ENCODE assay signal across 10 mouse cellular contexts in the genomic region with DNA sequence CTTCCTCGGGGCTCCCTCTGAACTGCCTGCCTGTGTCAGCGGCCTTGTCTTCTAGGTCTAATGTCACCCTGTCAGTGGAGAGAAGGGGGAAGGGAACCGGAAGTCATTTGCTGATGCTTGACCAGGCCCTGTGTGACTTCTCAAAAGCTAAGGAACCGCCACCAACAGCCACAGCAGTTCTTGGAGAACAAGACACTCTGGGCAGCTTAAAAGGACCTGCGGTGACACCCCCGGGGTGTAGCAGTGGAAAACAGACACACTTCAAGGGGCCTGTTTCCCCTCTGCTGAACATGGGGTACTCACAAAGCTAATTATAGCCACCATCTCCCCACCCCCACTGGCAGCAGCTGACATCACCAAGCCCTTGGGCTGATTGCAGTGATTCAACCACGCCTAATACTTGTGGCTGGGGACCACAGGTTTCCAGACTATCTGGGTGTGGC. TPM values are rescaled to one million over a fixed set of nuclear protein-coding genes. Genes with fewer than 3 reads are reported as not detected.
A peak's percentile ranks its signal among the peaks of the same experiment; 100 is the strongest.
DNase-seq lines count a peak whose midpoint lies in the region; ATAC-seq and TF ChIP-seq lines count a peak whose summit lies in the region.
"Had no signal": no experiment of that assay in that cellular context is flagged by ENCODE, and none has a peak within 500 bp of the region (broad histone marks: within the 10 kb centered on the region; RNA-seq: fewer than 3 reads in every experiment).

No protein-coding gene starts in this region.

- no peaks in the 10 kb centered on the region for H3K27me3 ChIP-seq in splenic B cell, adult 2 months (ENCODE audit: control insufficient read depth, insufficient read depth, low read length, poor library complexity, severe bottlenecking)

- peak; percentile 86 for ATAC-seq in granulocyte monocyte progenitor cell, adult 5-6 weeks (replicated peaks; ENCODE audit: poor library complexity, severe bottlenecking)
- no peak for ATAC-seq in cerebellum, adult (ENCODE audit: insufficient number of reproducible peaks, low FRiP score, low TSS enrichment)

- intact Hi-C loops in gastrocnemius, adult 2 months (cut with DNase I): no loop called here

- H3K4me3 ChIP-seq in gastrocnemius, adult 2 months: no peak overlapping the region
- H3K4me3 ChIP-seq: erythroblast, embryonic 14.5 days had no signal

- TF ChIP-seq CTCF in gastrocnemius, adult 2 months (IDR thresholded peaks at IDR 0.05): no peak

- no peak overlapping the region for H3K27ac ChIP-seq in gastrocnemius, adult 2 months

- no peaks in the 10 kb centered on the region for H3K36me3 ChIP-seq in splenic B cell, adult 2 months (ENCODE audit: control insufficient read depth, insufficient read depth, low read length, poor library complexity, severe bottlenecking)

- DNase-seq in gastrocnemius, postnatal 25 days: peak; percentile 12
- no peak for DNase-seq in gastrocnemius, postnatal 4 days (ENCODE audit: low spot score in 2 of 2)
- peak; percentile 61 for DNase-seq in lung, postnatal 10 days
- DNase-seq in splenic B cell, adult 2 months (ENCODE audit: low read depth, low spot score): peak; percentile 82
- no peak for DNase-seq in right cerebral cortex, adult 2 months (ENCODE audit: low spot score in 2 of 2)
- DNase-seq in gastrocnemius, adult 2 months: no peak
- DNase-seq: layer of hippocampus, postnatal 36 days had no signal

RNA-seq across cellular contexts. Expression of a gene that starts 56.3 kb away (rescaled TPM):
- total RNA-seq in gastrocnemius, postnatal 25 days (2021): 1 to 10 TPM in 1 of 2 experiments, under 1 TPM in 1; 0.38 to 1.3 TPM
- 1 to 10 TPM; 5.3 to 5.6 TPM for total RNA-seq in gastrocnemius, postnatal 4 days (2021)
- 5.9 and 8.3 TPM in 2 replicates for total RNA-seq in granulocyte monocyte progenitor cell, adult 5-6 weeks (2014; fragmentation: Nextera tagmentation)
- 6.5 and 7.2 TPM in 2 replicates for total RNA-seq in granulocyte monocyte progenitor cell, adult 5-6 weeks (2017)
- total RNA-seq in gastrocnemius, adult 2 months (2021): under 1 TPM; 0.33 to 0.45 TPM

Comparison
In these comparisons a context has a peak if more than half of its experiments do, and no peak if none do; other contexts are left out.
1. DNase-seq: peak in gastrocnemius, postnatal 25 days (single experiment), lung, postnatal 10 days (single experiment) and splenic B cell, adult 2 months (single experiment); none in gastrocnemius, postnatal 4 days (0 of 2), right cerebral cortex, adult 2 months (0 of 2) and gastrocnemius, adult 2 months (single experiment).